Mouse (Mus musculus) kidney, adult 2 months (tissue): ENCODE results near the gene Tmem234.

Source experiments
- CTCF ChIP-seq: fragments of 200-500 bp; conservative IDR thresholded peaks from 2 replicates; pipeline ENCODE4 v1.5.1; 2011; ENCODE audit warnings: low read depth, mild to moderate bottlenecking, control low read depth, low read length, moderate library complexity, mixed read lengths; ENCODE audit not compliant: insufficient read depth, insufficient read length
- POLR2A ChIP-seq: fragments of 200-500 bp; IDR thresholded peaks from one replicate; pipeline ENCODE4 v1.6.1; 2011; ENCODE audit warnings: low read depth, low read length, control low read depth

DNA sequence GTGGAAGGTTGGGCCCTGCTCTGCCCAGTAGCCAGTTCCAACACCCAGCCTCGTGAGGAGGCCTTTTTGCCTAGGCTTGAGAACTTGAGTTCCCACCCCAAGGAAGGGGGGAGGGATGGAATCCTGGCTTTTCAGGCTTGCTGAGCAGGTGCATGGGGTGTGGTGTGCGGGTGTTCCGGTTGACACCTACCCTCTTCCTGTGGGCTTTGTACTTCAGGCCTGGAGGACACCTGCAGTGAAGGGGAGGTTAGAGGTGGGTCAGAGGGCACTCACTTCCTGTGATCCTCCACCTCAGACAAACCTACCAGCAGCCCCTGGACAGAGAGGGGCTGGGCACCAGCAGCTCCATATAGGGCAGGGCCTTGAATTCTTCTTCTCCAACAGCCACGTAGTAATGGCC, 9.6 kb downstream of the Tmem234 start:
- TF ChIP-seq POLR2A = no peak
- no peak for TF ChIP-seq CTCF
